Mouse (Mus musculus): Measurements from ENCODE around the gene Gabpb1.

The Gabpb1 gene

GRCm38 (mm10) chr2:126676122-126676515, at the start of gene Gabpb1:
Gabpb1 (minus strand) TSS chr2:126676337.
- DNase-seq (ENCODE audit: extremely low spot score, low read depth, low spot score), result no peak

GRCm38 (mm10) chr2:126712950-126713349, 36.8 kb upstream of the Gabpb1 start:
- DNase-seq (ENCODE audit: extremely low spot score, low read depth, low spot score), result no peak

GRCm38 (mm10) chr2:126712526-126712925, 36.4 kb upstream of the Gabpb1 start:
- DNase-seq (ENCODE audit: extremely low spot score, low read depth, low spot score), result no peak

- DNase-seq (ENCODE audit: extremely low spot score, low read depth, low spot score), result no peak
Measured at GRCm38 (mm10) chr2:126708361-126708760, 32.2 kb upstream of the Gabpb1 start.

- no peak for DNase-seq (ENCODE audit: extremely low spot score, low read depth, low spot score)
Measured at GRCm38 (mm10) chr2:126707438-126707779, 31.3 kb upstream of the Gabpb1 start.

GRCm38 (mm10) chr2:126706759-126707437, 30.8 kb upstream of the Gabpb1 start, which contains the start of gene Usp8:
Usp8 (plus strand) TSS chr2:126707328.
- DNase-seq (ENCODE audit: extremely low spot score, low read depth, low spot score), result peak; percentile 85

GRCm38 (mm10) chr2:126695285-126695684, 19.1 kb upstream of the Gabpb1 start:
- no peak for DNase-seq (ENCODE audit: extremely low spot score, low read depth, low spot score)

- DNase-seq (ENCODE audit: extremely low spot score, low read depth, low spot score), result no peak
Measured at GRCm38 (mm10) chr2:126691290-126691689, 15.2 kb upstream of the Gabpb1 start.

GRCm38 (mm10) chr2:126682937-126683336, 6.8 kb upstream of the Gabpb1 start:
- no peak for DNase-seq (ENCODE audit: extremely low spot score, low read depth, low spot score)

- DNase-seq (ENCODE audit: extremely low spot score, low read depth, low spot score), result no peak
Measured at GRCm38 (mm10) chr2:126682333-126682732, 6.2 kb upstream of the Gabpb1 start.

GRCm38 (mm10) chr2:126677366-126677765, 1.2 kb upstream of the Gabpb1 start:
- no peak for DNase-seq (ENCODE audit: extremely low spot score, low read depth, low spot score)

GRCm38 (mm10) chr2:126675169-126676121, 692 bp downstream of the Gabpb1 start:
- no peak for DNase-seq (ENCODE audit: extremely low spot score, low read depth, low spot score)

- no peak for DNase-seq (ENCODE audit: extremely low spot score, low read depth, low spot score)
Measured at GRCm38 (mm10) chr2:126674441-126675168, 1.5 kb downstream of the Gabpb1 start.

GRCm38 (mm10) chr2:126673317-126674242, 2.6 kb downstream of the Gabpb1 start:
- DNase-seq (ENCODE audit: extremely low spot score, low read depth, low spot score), result no peak

GRCm38 (mm10) chr2:126668621-126669252, 7.4 kb downstream of the Gabpb1 start:
- no peak for DNase-seq (ENCODE audit: extremely low spot score, low read depth, low spot score)

GRCm38 (mm10) chr2:126665984-126666383, 10.2 kb downstream of the Gabpb1 start:
- DNase-seq (ENCODE audit: extremely low spot score, low read depth, low spot score), result no peak

- DNase-seq (ENCODE audit: extremely low spot score, low read depth, low spot score), result no peak
Measured at GRCm38 (mm10) chr2:126663481-126663880, 12.7 kb downstream of the Gabpb1 start.

GRCm38 (mm10) chr2:126652929-126653328, 23.2 kb downstream of the Gabpb1 start:
- no peak for DNase-seq (ENCODE audit: extremely low spot score, low read depth, low spot score)

- DNase-seq (ENCODE audit: extremely low spot score, low read depth, low spot score), result no peak
Measured at GRCm38 (mm10) chr2:126647762-126648161, 28.4 kb downstream of the Gabpb1 start.

GRCm38 (mm10) chr2:126646461-126646860, 29.7 kb downstream of the Gabpb1 start:
- no peak for DNase-seq (ENCODE audit: extremely low spot score, low read depth, low spot score)

Data from hindlimb bud, embryonic 11.5 days (tissue).